In genomic region chr1:55512165-55512564, GRCm38 (mm10) we compare ENCODE assay signal across 19 mouse cellular contexts.
"Had no signal": no experiment of that assay in that cellular context is flagged by ENCODE, and none has a peak within 500 bp of the region (broad histone marks: within the 10 kb centered on the region; RNA-seq: fewer than 3 reads in every experiment).

No protein-coding gene starts in this region.

- H3K27ac ChIP-seq: liver, embryonic 14.5 days; midbrain, embryonic 10.5 days; midbrain, embryonic 12.5 days; neural tube, embryonic 13.5 days; neural tube, embryonic 15.5 days; stomach, postnatal 0 days had no signal

- H3K4me2 ChIP-seq: midbrain, embryonic 12.5 days; neural tube, embryonic 13.5 days; neural tube, embryonic 15.5 days; stomach, embryonic 15.5 days had no signal

- DNase-seq: lung, adult 18-20 months; lung, postnatal 10 days; lung, postnatal 4 days; midbrain, embryonic 14.5 days; right cerebral cortex, postnatal 25 days; right cerebral cortex, postnatal 4 days; spleen, adult 18-20 months; thymus, adult 2 months; thymus, postnatal 25 days; thymus, postnatal 4 days had no signal

- H3K9me3 ChIP-seq: midbrain, embryonic 10.5 days; midbrain, embryonic 12.5 days; neural tube, embryonic 13.5 days; neural tube, embryonic 15.5 days; stomach, embryonic 15.5 days had no signal

- H3K9ac ChIP-seq: liver, embryonic 14.5 days; midbrain, embryonic 12.5 days; neural tube, embryonic 13.5 days; neural tube, embryonic 15.5 days; stomach, embryonic 15.5 days had no signal

- H3K4me3 ChIP-seq: midbrain, embryonic 10.5 days; midbrain, embryonic 12.5 days; myocyte; neural tube, embryonic 13.5 days; neural tube, embryonic 15.5 days; stomach, embryonic 15.5 days had no signal

- H3K27me3 ChIP-seq: midbrain, embryonic 12.5 days; neural tube, embryonic 13.5 days; neural tube, embryonic 15.5 days; stomach, embryonic 15.5 days had no signal

- H3K4me1 ChIP-seq: midbrain, embryonic 10.5 days; midbrain, embryonic 12.5 days; neural tube, embryonic 13.5 days; neural tube, embryonic 15.5 days had no signal

- H3K36me3 ChIP-seq: midbrain, embryonic 10.5 days; midbrain, embryonic 12.5 days; neural tube, embryonic 13.5 days; neural tube, embryonic 15.5 days; stomach, embryonic 15.5 days had no signal

- ATAC-seq: midbrain, embryonic 16.5 days had no signal
